Mouse (Mus musculus) frontal cortex, adult 2 months (tissue): ENCODE measurements around the gene Clca1. TPM values are rescaled to one million over a fixed set of nuclear protein-coding genes. Genes with fewer than 3 reads are reported as not detected.

ENCODE experiments used
- DNase-seq, 2 experiments: peaks; one replicate each; pipeline ENCODE4 v3.0.0; 2022; ENCODE audit warnings: low spot score in 1 of 2; ENCODE audit errors: extremely low spot score in 1 of 2
- polyA plus RNA-seq: library from polyadenylated mRNA; depleted of rRNA; stranded (reverse); fragments of >200 nt; gene quantifications from 2 replicates; pipeline ENCODE4 v1.2.3, GENCODE M21; 2012; rRNA removed

Gene Clca1
- polyA plus RNA-seq, 1 experiment: not detected

- no peak for DNase-seq
Measured at GRCm38 (mm10) chr3:144966074-144966473, 66.5 kb downstream of the Clca1 start.

Other genes with a start within 250 kb of the Clca1 start
- gene Clca3a2, start 213.3 kb downstream of the Clca1 start, polyA plus RNA-seq: 0.53 and 0.74 TPM in 2 replicates
- gene Clca3b, start 183.4 kb downstream of the Clca1 start, polyA plus RNA-seq: not detected in 2 replicates
- gene Clca4b, start 100.2 kb downstream of the Clca1 start, polyA plus RNA-seq: 0.02 TPM in 1 of 2 replicates, not detected in the other
- not detected in 2 replicates for gene Clca4a, start 57.7 kb downstream of the Clca1 start, polyA plus RNA-seq
- 0.04 TPM in 1 of 2 replicates, not detected in the other for gene Clca2, start 66.7 kb upstream of the Clca1 start, polyA plus RNA-seq
- 17.1 and 17.9 TPM in 2 replicates for gene Odf2l, start 85.8 kb upstream of the Clca1 start, polyA plus RNA-seq